Mouse (Mus musculus): ENCODE data around the gene Fktn. TPM values are rescaled to one million over a fixed set of nuclear protein-coding genes. Genes with fewer than 3 reads are reported as not detected.
"Not testable (repeated sequence)": the region's sequence is repeated elsewhere in the genome, so short reads cannot be mapped to it uniquely, and the experiment has no call there.

Gene Fktn
- polyA plus RNA-seq (2012; rRNA removed) = 0.61 and 0.96 TPM in 2 replicates

DNA sequence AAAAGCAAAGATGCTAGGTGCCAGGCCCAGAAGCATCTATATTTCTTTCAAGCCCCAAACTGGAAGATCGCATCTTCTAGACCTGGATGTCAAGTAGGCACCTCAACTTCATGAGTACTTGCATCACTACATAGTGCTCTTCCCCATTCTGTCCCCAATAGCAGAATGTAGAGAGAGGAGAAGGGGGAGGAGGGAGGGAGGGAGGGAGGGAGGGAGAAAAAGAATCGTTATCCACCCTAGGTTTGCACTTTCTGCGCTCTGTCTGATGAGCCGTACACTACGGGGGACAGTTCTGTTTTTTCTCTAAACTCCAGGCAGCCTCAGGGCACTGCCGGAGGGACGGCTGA, at the start of gene Fktn:
Gene Fktn, plus strand, starts transcription at position 295 of the 347 bp plus-strand sequence.
- no peaks in the 10 kb centered on the region for H3K36me3 ChIP-seq (ENCODE audit: control insufficient read depth, insufficient read depth, low read length)
- 18% methylated on average over 7 of the region's 7 CpGs for WGBS
- no peak for TF ChIP-seq CTCF (IDR thresholded peaks at IDR 0.05; ENCODE audit: extremely low read depth, insufficient read length, insufficient replicate concordance, low read depth, low read length)
- no peak for TF ChIP-seq POLR2A (IDR thresholded peaks at IDR 0.05; ENCODE audit: low read depth, low read length)
- H3K4me1 ChIP-seq (ENCODE audit: control insufficient read depth, insufficient read depth, insufficient read length, low read length) = no peaks in the 10 kb centered on the region
- H3K27ac ChIP-seq (ENCODE audit: insufficient read depth, low read depth, low read length) = peak within 1 kb of the TSS; percentile 34
- H3K4me3 ChIP-seq (ENCODE audit: low read depth, low read length) = peak within 1 kb of the TSS; percentile 90
- no peaks in the 10 kb centered on the region for H3K27me3 ChIP-seq (ENCODE audit: control insufficient read depth, insufficient read depth, low read length)

- H3K27ac ChIP-seq (ENCODE audit: insufficient read depth, low read depth, low read length) = no peak overlapping the region
- WGBS = 77% methylated on average over 8 of the region's 8 CpGs
- TF ChIP-seq POLR2A (IDR thresholded peaks at IDR 0.05; ENCODE audit: low read depth, low read length) = no peak
- peaks cover 5% of the 10 kb centered on the region for H3K36me3 ChIP-seq (ENCODE audit: control insufficient read depth, insufficient read depth, low read length)
- no peaks in the 10 kb centered on the region for H3K4me1 ChIP-seq (ENCODE audit: control insufficient read depth, insufficient read depth, insufficient read length, low read length)
- no peaks in the 10 kb centered on the region for H3K27me3 ChIP-seq (ENCODE audit: control insufficient read depth, insufficient read depth, low read length)
- no peak overlapping the region for H3K4me3 ChIP-seq (ENCODE audit: low read depth, low read length)
Observed at GRCm38 (mm10) chr4:53682092-53682491, 31.7 kb upstream of the Fktn start.

GRCm38 (mm10) chr4:53688965-53689364, 24.8 kb upstream of the Fktn start:
- TF ChIP-seq POLR2A (IDR thresholded peaks at IDR 0.05; ENCODE audit: low read depth, low read length) (no peak), CTCF (IDR thresholded peaks at IDR 0.05; ENCODE audit: extremely low read depth, insufficient read length, insufficient replicate concordance, low read depth, low read length) (no peak)
- H3K27ac ChIP-seq (ENCODE audit: insufficient read depth, low read depth, low read length) = no peak overlapping the region
- peaks cover 1% of the 10 kb centered on the region for H3K36me3 ChIP-seq (ENCODE audit: control insufficient read depth, insufficient read depth, low read length)
- H3K4me3 ChIP-seq (ENCODE audit: low read depth, low read length) = no peak overlapping the region
- H3K27me3 ChIP-seq (ENCODE audit: control insufficient read depth, insufficient read depth, low read length) = no peaks in the 10 kb centered on the region
- H3K4me1 ChIP-seq (ENCODE audit: control insufficient read depth, insufficient read depth, insufficient read length, low read length) = no peaks in the 10 kb centered on the region
- WGBS = 83% methylated on average over 4 of the region's 4 CpGs

GRCm38 (mm10) chr4:53691418-53691817, 22.4 kb upstream of the Fktn start:
- Histone ChIP-seq H3K27ac (ENCODE audit: insufficient read depth, low read depth, low read length) (no peak overlapping the region), H3K36me3 (ENCODE audit: control insufficient read depth, insufficient read depth, low read length) (peaks cover 7% of the 10 kb centered on the region), H3K4me3 (ENCODE audit: low read depth, low read length) (no peak overlapping the region), H3K27me3 (ENCODE audit: control insufficient read depth, insufficient read depth, low read length) (no peaks in the 10 kb centered on the region), H3K4me1 (ENCODE audit: control insufficient read depth, insufficient read depth, insufficient read length, low read length) (no peaks in the 10 kb centered on the region)
- TF ChIP-seq POLR2A (IDR thresholded peaks at IDR 0.05; ENCODE audit: low read depth, low read length) (no peak), CTCF (IDR thresholded peaks at IDR 0.05; ENCODE audit: extremely low read depth, insufficient read length, insufficient replicate concordance, low read depth, low read length) (no peak)
- WGBS = 100% methylated on average over 1 of the region's 1 CpGs

- not testable (repeated sequence) for H3K36me3 ChIP-seq (ENCODE audit: control insufficient read depth, insufficient read depth, low read length); H3K4me3 ChIP-seq (ENCODE audit: low read depth, low read length); H3K27ac ChIP-seq (ENCODE audit: insufficient read depth, low read depth, low read length); H3K27me3 ChIP-seq (ENCODE audit: control insufficient read depth, insufficient read depth, low read length); H3K4me1 ChIP-seq (ENCODE audit: control insufficient read depth, insufficient read depth, insufficient read length, low read length)
Observed at GRCm38 (mm10) chr4:53709166-53709565, 4.6 kb upstream of the Fktn start.

- Histone ChIP-seq H3K27me3 (ENCODE audit: control insufficient read depth, insufficient read depth, low read length) (no peaks in the 10 kb centered on the region), H3K36me3 (ENCODE audit: control insufficient read depth, insufficient read depth, low read length) (no peaks in the 10 kb centered on the region), H3K4me3 (ENCODE audit: low read depth, low read length) (no peak overlapping the region), H3K4me1 (ENCODE audit: control insufficient read depth, insufficient read depth, insufficient read length, low read length) (no peaks in the 10 kb centered on the region), H3K27ac (ENCODE audit: insufficient read depth, low read depth, low read length) (no peak overlapping the region)
- 80% methylated on average over 2 of the region's 2 CpGs for WGBS
- no peak for TF ChIP-seq POLR2A (IDR thresholded peaks at IDR 0.05; ENCODE audit: low read depth, low read length)
- no peak for TF ChIP-seq CTCF (IDR thresholded peaks at IDR 0.05; ENCODE audit: extremely low read depth, insufficient read length, insufficient replicate concordance, low read depth, low read length)
Observed at GRCm38 (mm10) chr4:53710021-53710420, 3.8 kb upstream of the Fktn start.

DNA sequence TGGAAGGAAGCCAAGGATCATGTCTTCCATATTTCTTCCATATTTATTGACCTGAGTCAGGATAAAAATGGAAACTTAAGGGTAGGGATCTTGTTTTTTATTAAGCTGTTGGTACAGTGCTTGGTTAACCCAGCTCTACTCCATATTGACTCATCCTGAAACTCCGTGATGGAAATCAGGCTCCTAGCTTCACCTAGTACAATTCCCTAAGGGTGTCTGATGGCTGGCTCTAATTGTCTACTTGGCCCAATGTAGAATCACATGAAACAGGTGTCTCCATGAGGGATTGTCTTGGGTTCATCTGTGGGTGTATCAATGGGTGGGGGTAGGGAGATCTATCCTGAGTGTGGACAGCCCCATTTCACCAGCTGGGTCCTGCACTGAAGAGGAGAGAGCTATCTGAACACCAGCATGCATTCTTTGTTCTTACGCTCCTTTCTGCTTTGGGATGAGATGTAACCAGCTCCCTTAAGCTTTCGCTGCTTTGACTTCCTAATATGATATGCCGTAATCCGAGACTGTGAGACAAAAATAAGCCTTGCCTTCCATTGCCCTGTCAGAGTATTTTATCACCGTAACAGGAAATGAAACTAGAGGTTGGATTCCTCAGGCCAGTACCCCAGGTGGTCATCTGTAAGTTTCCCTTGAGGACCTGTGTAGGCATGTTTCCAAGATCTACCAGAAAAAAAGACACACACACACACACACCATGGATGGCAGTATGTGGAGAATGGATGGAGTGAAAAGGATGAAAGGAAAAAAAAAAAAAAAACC, 3.1 kb upstream of the Fktn start:
- Histone ChIP-seq H3K4me1 (ENCODE audit: control insufficient read depth, insufficient read depth, insufficient read length, low read length) (no peaks in the 10 kb centered on the region), H3K27ac (ENCODE audit: insufficient read depth, low read depth, low read length) (no peak overlapping the region), H3K27me3 (ENCODE audit: control insufficient read depth, insufficient read depth, low read length) (no peaks in the 10 kb centered on the region), H3K36me3 (ENCODE audit: control insufficient read depth, insufficient read depth, low read length) (no peaks in the 10 kb centered on the region), H3K4me3 (ENCODE audit: low read depth, low read length) (no peak overlapping the region)
- 87% methylated on average over 6 of the region's 6 CpGs for WGBS
- TF ChIP-seq POLR2A (IDR thresholded peaks at IDR 0.05; ENCODE audit: low read depth, low read length) (no peak), CTCF (IDR thresholded peaks at IDR 0.05; ENCODE audit: extremely low read depth, insufficient read length, insufficient replicate concordance, low read depth, low read length) (no peak)

All from small intestine, adult 2 months (tissue).